Mouse (Mus musculus) liver, embryonic 14.5 days (tissue): ENCODE results near the gene Ppp2r5e. TPM values are rescaled to one million over a fixed set of nuclear protein-coding genes. Genes with fewer than 3 reads are reported as not detected.

Source experiments
- ATAC-seq: fragments of 200-750 bp; cut with Nextera tagmentation; 2 replicates; pipeline ENCODE4 v1.8.0; 2017; ENCODE audit warnings: moderate number of reproducible peaks, mild to moderate bottlenecking, moderate library complexity; ENCODE audit not compliant: insufficient read depth
- DNase-seq, 3 experiments: peaks; one replicate each; pipeline ENCODE4 v3.0.0-alpha.2; 2012 to 2013; ENCODE audit warnings: low read depth in 3 of 3, low spot score in 3 of 3
- H3K27ac ChIP-seq: fragments of 300-500 bp; sonication (generic); 2 replicates; pipeline ENCODE4 v1.5.1; 2014; ENCODE audit warnings: moderate library complexity, mild to moderate bottlenecking, control low read depth, inconsistent platforms
- H3K27me3 ChIP-seq: fragments of 300-500 bp; sonication (generic); 2 replicates; pipeline ENCODE4 v1.6.1; 2014; ENCODE audit warnings: mild to moderate bottlenecking, low read length, moderate library complexity; ENCODE audit not compliant: control insufficient read depth, insufficient read depth
- H3K36me3 ChIP-seq: fragments of 300-500 bp; sonication (generic); replicated peaks from 2 replicates; pipeline ENCODE4 v1.6.1; 2014; ENCODE audit warnings: low read depth; ENCODE audit not compliant: control insufficient read depth, insufficient read depth
- H3K4me1 ChIP-seq, 2 experiments: fragments of 200-500 bp in 1 of 2; fragments of 300-500 bp in 1 of 2; sonication (generic) in 1 of 2; replicated peaks; 2 replicates each; pipeline ENCODE4 v1.6.1; 2012 to 2014; ENCODE audit warnings: antibody characterized with exemption in 1 of 2, inconsistent platforms in 1 of 2, low read length in 1 of 2; ENCODE audit not compliant: control insufficient read depth in 2 of 2, insufficient read depth in 2 of 2
- H3K4me2 ChIP-seq: fragments of 300-500 bp; sonication (generic); 2 replicates; pipeline ENCODE4 v1.6.1; 2014; ENCODE audit warnings: low read depth, mild to moderate bottlenecking, control low read depth, moderate library complexity
- H3K4me3 ChIP-seq, 2 experiments: fragments of 200-500 bp in 1 of 2; fragments of 300-500 bp in 1 of 2; sonication (generic) in 1 of 2; 2 replicates each; pipeline ENCODE4 v1.5.1; 2012 to 2014; ENCODE audit warnings: low read depth in 2 of 2, low read length in 2 of 2, mild to moderate bottlenecking in 2 of 2, control low read depth in 1 of 2, inconsistent platforms in 1 of 2, moderate library complexity in 1 of 2; ENCODE audit not compliant: insufficient read depth in 1 of 2
- H3K9ac ChIP-seq: fragments of 300-500 bp; sonication (generic); replicated peaks from 2 replicates; pipeline ENCODE4 v1.6.1; 2014; ENCODE audit warnings: mild to moderate bottlenecking, control low read depth, moderate library complexity
- H3K9me3 ChIP-seq: fragments of 300-500 bp; sonication (generic); 2 replicates; pipeline ENCODE4 v1.6.1; 2016; ENCODE audit warnings: low read length, mixed read lengths; ENCODE audit not compliant: control insufficient read depth
- CTCF ChIP-seq: IDR thresholded peaks from 2 replicates; pipeline ENCODE4 v1.5.1; 2016; ENCODE audit warnings: antibody characterized with exemption, low read depth, control low read depth
- EP300 ChIP-seq: IDR thresholded peaks from 2 replicates; pipeline ENCODE4 v1.6.1; 2016; ENCODE audit warnings: antibody characterized with exemption, low read depth
- WGBS: fragments of 180-500 bp; shearing (Covaris S2); extraction: QIAGEN DNeasy Blood & Tissue Kit; methylation state at CpG from one replicate; pipeline ENCODE4 v1.1.7; 2014; ENCODE audit not compliant: insufficient replicate concordance; 5-methylcytosine and 5-hydroxymethylcytosine counted together
- polyA plus RNA-seq, 2 experiments: library from polyadenylated mRNA; depleted of rRNA in 1 of 2; stranded (reverse) in 1 of 2; unstranded in 1 of 2; fragments of >200 nt; fragmentation: Nextera tagmentation in 1 of 2; extraction: Ambion mirVana in 1 of 2; gene quantifications; 2 replicates each; pipeline versions ENCODE4 v1.2.1 to v1.2.3; 2012 to 2014

The Ppp2r5e gene
- polyA plus RNA-seq, 2 experiments: 5.0 to 6.8 TPM

DNA sequence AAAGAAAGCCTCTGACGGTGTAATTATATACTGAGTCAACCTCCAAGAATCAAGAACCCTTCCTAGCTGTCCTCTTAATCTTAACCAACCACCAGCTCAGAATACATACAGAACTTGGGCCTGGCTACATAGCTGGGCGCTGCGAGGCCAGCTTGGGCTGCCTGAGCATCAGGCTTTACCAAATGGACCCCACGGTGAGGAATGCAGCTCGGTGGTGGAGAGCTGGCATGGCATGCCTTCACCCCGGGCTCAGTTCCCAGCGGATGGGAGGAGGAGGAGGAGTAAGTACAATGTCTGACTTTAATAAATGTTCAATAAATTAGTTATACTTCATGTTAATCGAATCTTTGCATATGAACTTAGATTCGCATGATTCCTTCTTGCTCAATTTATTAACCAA lies 47.0 kb downstream of the Ppp2r5e start:
- H3K9ac ChIP-seq: no peak overlapping the region
- H3K4me3 ChIP-seq: no peak overlapping the region
- ATAC-seq (no peak), DNase-seq (no peak)
- 85% methylated on average over 9 of the region's 9 CpGs for WGBS
- H3K9me3 ChIP-seq: no peaks in the 10 kb centered on the region
- H3K27ac ChIP-seq: no peak overlapping the region
- no peak overlapping the region for H3K4me2 ChIP-seq
- TF ChIP-seq EP300 (no peak), CTCF (no peak)
- no peaks in the 10 kb centered on the region for H3K27me3 ChIP-seq
- no peaks in the 10 kb centered on the region for H3K36me3 ChIP-seq
- H3K4me1 ChIP-seq: no peaks in the 10 kb centered on the region

DNA sequence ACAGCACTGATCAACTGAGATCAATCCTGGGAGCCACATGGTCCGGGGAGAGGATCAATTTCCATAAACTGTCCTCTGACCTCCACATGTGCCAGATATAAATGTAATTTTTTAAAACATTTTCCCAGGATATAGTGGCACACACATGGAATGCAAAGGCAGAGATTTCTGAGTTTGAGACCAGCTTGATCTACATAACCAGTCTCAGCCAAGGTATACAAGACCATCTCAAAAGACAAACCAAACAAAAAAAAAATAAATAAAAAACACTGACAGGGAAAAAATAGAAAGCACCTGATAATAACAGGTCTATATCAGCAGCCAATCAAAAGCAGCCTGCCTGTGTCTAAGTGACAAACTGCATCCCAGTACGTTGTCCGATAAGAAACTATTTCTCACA lies 48.9 kb downstream of the Ppp2r5e start:
- Histone ChIP-seq H3K27ac (no peak overlapping the region), H3K9ac (no peak overlapping the region), H3K4me3 (no peak overlapping the region), H3K4me1 (0 out of 4 replicates have a peak, but pooled peaks cover 0 to 2% of the 10 kb centered on the region in 2 experiments), H3K27me3 (no peaks in the 10 kb centered on the region), H3K9me3 (no peaks in the 10 kb centered on the region), H3K36me3 (no peaks in the 10 kb centered on the region), H3K4me2 (no peak overlapping the region)
- TF ChIP-seq CTCF: no peak
- TF ChIP-seq EP300: no peak
- 72% methylated on average over 3 of the region's 3 CpGs for WGBS
- DNase-seq (no peak), ATAC-seq (no peak)

- H3K36me3 ChIP-seq: no peaks in the 10 kb centered on the region
- TF ChIP-seq EP300 (no peak), CTCF (no peak)
- no peak for ATAC-seq
- no peak overlapping the region for H3K27ac ChIP-seq
- no peak overlapping the region for H3K4me2 ChIP-seq
- no peaks in the 10 kb centered on the region for H3K27me3 ChIP-seq
- H3K4me1 ChIP-seq: 0 out of 4 replicates have a peak, but pooled peaks cover 0 to 2% of the 10 kb centered on the region in 2 experiments
- no peak overlapping the region for H3K9ac ChIP-seq
- WGBS: 78% methylated on average over 5 of the region's 5 CpGs
- no peaks in the 10 kb centered on the region for H3K9me3 ChIP-seq
- H3K4me3 ChIP-seq: no peak overlapping the region
- DNase-seq: no peak
Observed at GRCm38 (mm10) chr12:75546241-75546640, 49.8 kb downstream of the Ppp2r5e start.

DNA sequence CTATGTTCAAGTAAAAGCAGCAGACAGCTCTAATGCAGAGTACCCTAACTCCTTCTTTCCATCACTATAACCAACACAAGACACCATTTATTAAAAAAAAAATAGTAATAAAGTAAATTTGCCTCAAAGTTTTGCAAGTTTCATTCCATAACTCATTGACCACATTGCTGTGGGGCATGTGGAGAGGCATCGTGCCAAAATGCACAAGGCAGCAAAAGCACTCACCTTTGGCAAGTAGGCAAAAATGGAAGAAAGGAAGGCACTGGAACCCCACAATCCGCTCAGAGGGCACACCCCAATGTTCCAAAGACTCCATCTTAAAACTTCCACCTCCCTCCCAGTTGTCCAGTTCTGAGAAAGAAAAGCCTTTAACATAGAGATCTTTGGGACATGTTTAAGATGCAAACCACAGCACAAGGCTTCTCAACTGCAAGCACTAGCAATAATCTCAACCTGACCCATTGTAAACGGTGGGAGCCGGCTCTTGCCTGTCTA lies 50.6 kb downstream of the Ppp2r5e start:
- Histone ChIP-seq H3K36me3 (no peaks in the 10 kb centered on the region), H3K4me1 (peaks cover 0 to 2% of the 10 kb centered on the region in 2 experiments; a peak in 1 of 4 replicates), H3K4me2 (no peak overlapping the region), H3K27me3 (no peaks in the 10 kb centered on the region), H3K9ac (no peak overlapping the region), H3K9me3 (no peaks in the 10 kb centered on the region), H3K4me3 (no peak overlapping the region), H3K27ac (no peak overlapping the region)
- no peak for TF ChIP-seq CTCF
- TF ChIP-seq EP300: no peak
- 87% methylated on average over 4 of the region's 4 CpGs for WGBS
- DNase-seq (no peak), ATAC-seq (no peak)

GRCm38 (mm10) chr12:75544666-75545065 lies 51.4 kb downstream of the Ppp2r5e start:
- no peak overlapping the region for H3K4me2 ChIP-seq
- TF ChIP-seq EP300 (no peak), CTCF (no peak)
- no peaks in the 10 kb centered on the region for H3K36me3 ChIP-seq
- H3K27ac ChIP-seq: no peak overlapping the region
- peaks cover 0 to 5% of the 10 kb centered on the region in 2 experiments; a peak in 2 of 4 replicates for H3K4me1 ChIP-seq
- DNase-seq (no peak), ATAC-seq (no peak)
- H3K9me3 ChIP-seq: no peaks in the 10 kb centered on the region
- H3K4me3 ChIP-seq: no peak overlapping the region
- 70% methylated on average over 2 of the region's 2 CpGs for WGBS
- no peaks in the 10 kb centered on the region for H3K27me3 ChIP-seq
- no peak overlapping the region for H3K9ac ChIP-seq
